Mouse (Mus musculus) cerebellum, adult 2 months (tissue): ENCODE results near the gene Grin3b. TPM values are rescaled to one million over a fixed set of nuclear protein-coding genes. Genes with fewer than 3 reads are reported as not detected.

Source experiments
- DNase-seq, 2 experiments: peaks; one replicate each; pipeline ENCODE4 v3.0.0; 2021
- H3K27ac ChIP-seq: fragments of 200-500 bp; 2 replicates; pipeline ENCODE4 v1.5.1; 2012; ENCODE audit warnings: low read length, control low read depth, inconsistent platforms; ENCODE audit not compliant: insufficient read depth
- H3K27me3 ChIP-seq: fragments of 200-500 bp; 2 replicates; pipeline ENCODE4 v1.6.1; 2012; ENCODE audit warnings: inconsistent platforms, mild to moderate bottlenecking, low read length, moderate library complexity; ENCODE audit not compliant: control insufficient read depth, insufficient read depth
- H3K4me1 ChIP-seq: fragments of 200-500 bp; 2 replicates; pipeline ENCODE4 v1.6.1; 2011; ENCODE audit warnings: low read length; ENCODE audit not compliant: control insufficient read depth, insufficient read depth
- H3K4me3 ChIP-seq: fragments of 200-500 bp; replicated peaks from 2 replicates; pipeline ENCODE3; 2011; ENCODE audit warnings: mild to moderate bottlenecking, low read depth, low read length, control low read depth; ENCODE audit not compliant: insufficient read depth
- CTCF ChIP-seq: fragments of 200-500 bp; IDR thresholded peaks from 2 replicates; pipeline ENCODE4 v1.5.1; 2011; ENCODE audit warnings: low read depth, mild to moderate bottlenecking, control low read depth, low read length, moderate library complexity, borderline replicate concordance; ENCODE audit not compliant: insufficient read depth
- POLR2A ChIP-seq: fragments of 200-500 bp; IDR thresholded peaks from 2 replicates; pipeline ENCODE4 v1.6.1; 2011; ENCODE audit warnings: low read length, control low read depth, borderline replicate concordance; ENCODE audit not compliant: insufficient read depth
- WGBS: fragments of 180-500 bp; shearing (Covaris S2); methylation state at CpG from one replicate; pipeline ENCODE4 v1.1.7; 2018; 5-methylcytosine and 5-hydroxymethylcytosine counted together
- polyA plus RNA-seq: library from polyadenylated mRNA; depleted of rRNA; stranded (reverse); fragments of >200 nt; gene quantifications from 2 replicates; pipeline ENCODE4 v1.2.3, GENCODE M21; 2012

Gene Grin3b
- polyA plus RNA-seq, 1 experiment: 5.5 TPM

DNA sequence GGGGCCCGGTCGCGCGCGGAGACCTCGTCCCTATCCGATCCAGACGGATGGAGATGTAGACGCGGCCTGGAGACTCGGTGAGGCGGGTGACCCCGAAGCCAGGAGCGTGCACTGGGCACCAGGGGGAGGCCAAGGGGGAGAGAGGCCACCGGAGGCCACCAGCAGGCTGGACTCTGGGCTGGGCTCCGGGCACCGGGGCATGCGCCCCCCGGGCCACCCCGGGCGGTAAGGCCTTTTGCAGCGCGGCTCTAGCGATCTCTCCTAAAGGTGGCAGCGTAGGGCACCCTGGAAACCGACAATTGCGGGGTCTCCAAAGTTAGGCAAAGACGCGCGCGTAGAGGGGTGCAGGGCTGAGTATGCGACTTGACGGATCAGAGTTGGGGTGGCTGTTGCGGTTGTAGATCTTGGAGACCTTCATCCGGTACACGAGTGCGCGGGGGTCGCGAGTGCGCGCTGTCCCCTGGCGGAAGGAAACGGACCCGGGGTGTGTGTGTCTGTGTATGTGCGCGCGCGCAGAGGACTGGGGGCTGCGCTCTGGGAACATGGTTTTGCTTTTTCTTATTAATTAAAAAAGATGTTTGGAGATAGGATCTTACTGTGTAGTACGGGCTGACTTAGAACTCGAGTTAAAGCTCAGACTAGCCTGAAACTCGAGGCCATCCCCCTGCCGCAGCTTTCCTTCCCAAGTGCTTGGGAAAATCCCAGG is 43.0 kb upstream of the Grin3b start:
- Histone ChIP-seq H3K27ac (peak overlapping the region; percentile 11), H3K27me3 (no peaks in the 10 kb centered on the region), H3K4me3 (peak overlapping the region; percentile 67), H3K4me1 (peaks cover 38% of the 10 kb centered on the region)
- under 1% methylated on average over 54 of the region's 54 CpGs for WGBS
- peak; percentile 63 to 73 for DNase-seq
- TF ChIP-seq CTCF (no peak), POLR2A (no peak)

DNA sequence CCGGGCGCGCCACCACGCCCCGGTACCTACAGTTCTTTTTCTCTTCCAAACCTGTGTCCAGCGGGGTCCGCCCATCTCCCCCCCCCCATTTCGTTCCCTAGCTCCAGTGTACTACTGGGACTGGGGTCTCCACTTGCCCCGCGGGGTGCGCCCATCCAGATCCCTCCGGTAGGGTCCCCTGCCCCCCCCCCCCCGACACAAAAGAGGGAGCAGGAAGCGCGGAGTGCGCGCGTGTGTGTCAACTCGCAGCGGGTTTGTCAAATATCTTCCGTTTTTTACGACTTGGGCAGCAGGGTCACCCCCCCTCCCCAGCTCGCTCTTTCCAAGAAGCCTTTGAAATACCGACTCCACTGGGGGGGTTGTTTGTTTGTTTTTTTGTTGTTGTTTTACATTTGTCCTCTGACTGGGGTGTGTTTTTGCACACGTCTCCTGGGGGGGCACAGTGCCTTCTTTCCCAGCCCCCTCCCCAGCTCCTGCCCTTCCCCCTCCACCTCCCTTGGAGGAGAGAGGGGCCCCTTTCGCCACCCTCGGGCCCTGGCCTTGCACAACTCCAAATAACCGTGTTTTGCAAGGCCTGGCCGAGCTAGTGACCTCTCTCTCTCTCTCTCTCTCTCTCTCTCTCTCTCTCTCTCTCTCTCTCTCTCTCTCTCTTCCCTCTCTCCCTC is 42.4 kb upstream of the Grin3b start:
- 2% methylated on average over 29 of the region's 29 CpGs for WGBS
- no peak for TF ChIP-seq CTCF
- no peak for TF ChIP-seq POLR2A
- peaks cover 45% of the 10 kb centered on the region for H3K4me1 ChIP-seq
- peak in 1 of 2 experiments; percentile 41 for DNase-seq
- H3K27ac ChIP-seq: peak overlapping the region; percentile 11; the same call in 1 of the 2 replicates
- H3K4me3 ChIP-seq: peak overlapping the region; percentile 67
- H3K27me3 ChIP-seq: no peaks in the 10 kb centered on the region

GRCm38 (mm10) chr10:79928907-79929701 is 41.4 kb upstream of the Grin3b start:
- TF ChIP-seq CTCF: no peak
- TF ChIP-seq POLR2A: no peak
- no peaks in the 10 kb centered on the region for H3K27me3 ChIP-seq
- H3K27ac ChIP-seq: no peak overlapping the region
- peak overlapping the region; percentile 4 for H3K4me3 ChIP-seq
- H3K4me1 ChIP-seq: peaks cover 54% of the 10 kb centered on the region
- no peak for DNase-seq
- WGBS: 39% methylated on average over 9 of the region's 9 CpGs

DNA sequence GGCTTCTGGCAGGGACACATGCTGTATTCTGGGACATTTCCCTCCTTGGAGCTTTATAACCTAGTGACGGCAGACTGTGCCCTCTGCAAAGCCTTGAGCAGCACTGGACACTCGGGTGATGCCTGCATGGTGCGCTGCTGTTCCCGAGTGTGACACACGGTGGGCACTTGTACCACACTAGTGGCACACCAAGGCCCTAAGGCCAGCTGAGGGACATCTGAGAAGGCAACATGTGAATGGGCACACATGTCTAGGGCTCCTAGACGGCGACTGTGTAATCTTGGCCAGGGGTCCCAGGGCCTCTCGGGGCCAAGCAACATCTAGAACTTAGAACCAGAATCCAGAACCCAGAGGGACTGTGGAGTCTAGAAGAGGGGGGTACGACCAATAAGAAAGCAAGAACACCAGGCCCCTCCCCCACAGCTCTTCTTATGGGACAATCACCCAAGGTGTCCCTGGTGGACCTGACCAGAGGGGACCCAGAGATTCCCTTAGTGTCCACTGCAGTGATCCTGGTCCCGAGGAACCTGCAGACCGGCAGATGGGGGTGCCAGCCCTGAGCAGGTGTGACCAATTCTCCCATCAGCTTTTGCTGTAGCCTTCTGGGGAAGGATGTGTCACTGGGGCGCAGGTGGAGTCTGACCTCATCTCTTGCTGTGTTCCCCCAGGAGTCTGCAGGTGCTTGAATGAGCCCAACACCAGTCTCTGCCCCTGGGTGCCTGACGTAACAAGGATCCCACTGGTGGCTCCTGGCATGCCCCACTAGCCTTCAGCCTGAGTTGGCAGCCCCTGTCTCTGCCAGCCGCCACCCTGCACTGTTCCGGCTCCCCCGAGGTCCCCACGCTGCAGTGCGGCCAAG is 40.3 kb upstream of the Grin3b start:
- Histone ChIP-seq H3K27me3 (no peaks in the 10 kb centered on the region), H3K4me1 (peaks cover 65% of the 10 kb centered on the region), H3K4me3 (no peak overlapping the region), H3K27ac (no peak overlapping the region)
- DNase-seq: peak in 1 of 2 experiments; percentile 32
- TF ChIP-seq CTCF: no peak
- no peak for TF ChIP-seq POLR2A
- WGBS: 33% methylated on average over 18 of the region's 18 CpGs

DNA sequence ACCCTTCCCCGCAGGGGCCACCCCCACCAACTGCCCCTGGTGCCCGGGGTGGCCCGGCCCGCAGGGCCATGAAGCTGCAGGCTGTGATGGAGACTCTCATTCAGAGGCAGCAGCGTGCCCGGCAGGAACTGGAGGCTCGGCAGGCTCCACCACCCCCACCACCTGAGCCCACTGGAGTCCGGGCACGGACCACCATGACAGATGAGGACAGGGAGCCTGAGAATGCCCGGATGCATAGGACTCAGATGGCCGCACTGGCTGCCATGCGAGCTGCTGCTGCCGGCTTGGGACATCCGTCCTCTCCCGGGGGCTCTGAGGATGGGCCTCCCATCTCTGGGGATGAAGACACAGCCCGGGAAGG is 39.7 kb upstream of the Grin3b start:
- WGBS: 44% methylated on average over 16 of the region's 16 CpGs
- DNase-seq: peak in 1 of 2 experiments; percentile 35
- Histone ChIP-seq H3K4me1 (peaks cover 68% of the 10 kb centered on the region), H3K27ac (no peak overlapping the region), H3K4me3 (no peak overlapping the region), H3K27me3 (no peaks in the 10 kb centered on the region)
- no peak for TF ChIP-seq POLR2A
- no peak for TF ChIP-seq CTCF

- TF ChIP-seq CTCF (no peak), POLR2A (no peak)
- Histone ChIP-seq H3K27ac (no peak overlapping the region), H3K27me3 (no peaks in the 10 kb centered on the region), H3K4me1 (peaks cover 68% of the 10 kb centered on the region), H3K4me3 (no peak overlapping the region)
- WGBS: 61% methylated on average over 9 of the region's 9 CpGs
- no peak for DNase-seq
Observed at GRCm38 (mm10) chr10:79931797-79932196, 38.7 kb upstream of the Grin3b start.

DNA sequence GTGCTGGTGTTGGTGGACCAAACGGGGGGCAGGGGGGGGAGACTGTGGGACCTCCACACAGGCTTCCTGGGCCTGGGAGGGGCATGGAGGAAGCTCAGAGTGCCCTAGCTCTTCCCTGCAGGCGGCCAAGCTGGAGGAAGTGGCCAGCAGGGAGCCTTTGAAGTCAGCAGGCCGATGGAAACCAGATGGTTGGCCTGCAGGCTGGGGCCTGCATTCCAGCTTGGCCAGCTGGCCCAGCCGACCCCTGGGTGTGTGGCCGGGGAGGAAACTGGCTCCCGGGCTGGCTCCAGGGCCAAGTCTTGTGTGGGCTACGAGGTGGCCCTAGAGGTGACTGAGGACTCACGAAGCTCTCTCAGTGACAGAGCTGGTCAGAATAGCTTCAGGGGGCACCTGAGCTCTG is 37.8 kb upstream of the Grin3b start:
- H3K27ac ChIP-seq: 0 out of 2 replicates have a peak overlapping the region, but pooled peaks have one; percentile 20
- peak; percentile 65 to 74 for DNase-seq
- H3K27me3 ChIP-seq: no peaks in the 10 kb centered on the region
- no peak for TF ChIP-seq CTCF
- TF ChIP-seq POLR2A: no peak
- 5% methylated on average over 8 of the region's 8 CpGs for WGBS
- H3K4me1 ChIP-seq: peaks cover 76% of the 10 kb centered on the region
- H3K4me3 ChIP-seq: no peak overlapping the region
